Mouse (Mus musculus) liver, embryonic 15.5 days (tissue): ENCODE results near the gene Atrn. TPM values are rescaled to one million over a fixed set of nuclear protein-coding genes. Genes with fewer than 3 reads are reported as not detected.
"Not testable (repeated sequence)": the region's sequence is repeated elsewhere in the genome, so short reads cannot be mapped to it uniquely, and the experiment has no call there.

Experiments used
- ATAC-seq: fragments of 200-750 bp; cut with Nextera tagmentation; 2 replicates; pipeline ENCODE4 v1.8.0; 2017; ENCODE audit warnings: moderate number of reproducible peaks, mild to moderate bottlenecking, moderate library complexity; ENCODE audit not compliant: insufficient read depth
- H3K27ac ChIP-seq: fragments of 300-500 bp; sonication (generic); replicated peaks from 2 replicates; pipeline ENCODE4 v1.5.1; 2015; ENCODE audit warnings: mild to moderate bottlenecking, inconsistent platforms
- H3K27me3 ChIP-seq: fragments of 300-500 bp; sonication (generic); 2 replicates; pipeline ENCODE4 v1.6.1; 2015; ENCODE audit warnings: mild to moderate bottlenecking, inconsistent platforms
- H3K36me3 ChIP-seq: fragments of 300-500 bp; sonication (generic); replicated peaks from 2 replicates; pipeline ENCODE4 v1.6.1; 2015; ENCODE audit warnings: moderate library complexity, mild to moderate bottlenecking, inconsistent platforms
- H3K4me1 ChIP-seq: fragments of 300-500 bp; sonication (generic); replicated peaks from 2 replicates; pipeline ENCODE4 v1.6.1; 2015; ENCODE audit warnings: inconsistent platforms
- H3K4me2 ChIP-seq: fragments of 300-500 bp; sonication (generic); 2 replicates; pipeline ENCODE4 v1.6.1; 2015; ENCODE audit warnings: moderate library complexity, mild to moderate bottlenecking, inconsistent platforms
- H3K4me3 ChIP-seq: fragments of 300-500 bp; sonication (generic); replicated peaks from 2 replicates; pipeline ENCODE4 v1.5.1; 2015; ENCODE audit warnings: mild to moderate bottlenecking, inconsistent platforms
- H3K9ac ChIP-seq: fragments of 300-500 bp; sonication (generic); 2 replicates; pipeline ENCODE4 v1.6.1; 2015; ENCODE audit warnings: moderate library complexity, mild to moderate bottlenecking, inconsistent platforms
- H3K9me3 ChIP-seq: fragments of 300-500 bp; sonication (generic); replicated peaks from 2 replicates; pipeline ENCODE4 v1.6.1; 2016; ENCODE audit warnings: inconsistent platforms
- WGBS: fragments of 180-500 bp; shearing (Covaris S2); methylation state at CpG from one replicate; pipeline ENCODE4 v1.1.7; 2015; ENCODE audit warnings: mixed read lengths; ENCODE audit not compliant: insufficient replicate concordance; 5-methylcytosine and 5-hydroxymethylcytosine counted together
- polyA plus RNA-seq: library from polyadenylated mRNA; unstranded; fragments of >200 nt; fragmentation: Nextera tagmentation; extraction: Ambion mirVana; gene quantifications from 2 replicates; pipeline ENCODE4 v1.2.1, GENCODE M21; 2015

The Atrn gene
- polyA plus RNA-seq, 1 experiment from 2014 or later = 2.2 TPM

- Histone ChIP-seq H3K27me3 (no peaks in the 10 kb centered on the region), H3K4me2 (no peak overlapping the region), H3K27ac (no peak overlapping the region), H3K9me3 (no peaks in the 10 kb centered on the region), H3K4me1 (peaks cover 28% of the 10 kb centered on the region), H3K9ac (no peak overlapping the region), H3K4me3 (no peak overlapping the region), H3K36me3 (peaks cover 30% of the 10 kb centered on the region)
- no peak for ATAC-seq
- 82% methylated on average over 3 of the region's 3 CpGs for WGBS
Measured at GRCm38 (mm10) chr2:131026941-131027340, 120.6 kb downstream of the Atrn start.

DNA sequence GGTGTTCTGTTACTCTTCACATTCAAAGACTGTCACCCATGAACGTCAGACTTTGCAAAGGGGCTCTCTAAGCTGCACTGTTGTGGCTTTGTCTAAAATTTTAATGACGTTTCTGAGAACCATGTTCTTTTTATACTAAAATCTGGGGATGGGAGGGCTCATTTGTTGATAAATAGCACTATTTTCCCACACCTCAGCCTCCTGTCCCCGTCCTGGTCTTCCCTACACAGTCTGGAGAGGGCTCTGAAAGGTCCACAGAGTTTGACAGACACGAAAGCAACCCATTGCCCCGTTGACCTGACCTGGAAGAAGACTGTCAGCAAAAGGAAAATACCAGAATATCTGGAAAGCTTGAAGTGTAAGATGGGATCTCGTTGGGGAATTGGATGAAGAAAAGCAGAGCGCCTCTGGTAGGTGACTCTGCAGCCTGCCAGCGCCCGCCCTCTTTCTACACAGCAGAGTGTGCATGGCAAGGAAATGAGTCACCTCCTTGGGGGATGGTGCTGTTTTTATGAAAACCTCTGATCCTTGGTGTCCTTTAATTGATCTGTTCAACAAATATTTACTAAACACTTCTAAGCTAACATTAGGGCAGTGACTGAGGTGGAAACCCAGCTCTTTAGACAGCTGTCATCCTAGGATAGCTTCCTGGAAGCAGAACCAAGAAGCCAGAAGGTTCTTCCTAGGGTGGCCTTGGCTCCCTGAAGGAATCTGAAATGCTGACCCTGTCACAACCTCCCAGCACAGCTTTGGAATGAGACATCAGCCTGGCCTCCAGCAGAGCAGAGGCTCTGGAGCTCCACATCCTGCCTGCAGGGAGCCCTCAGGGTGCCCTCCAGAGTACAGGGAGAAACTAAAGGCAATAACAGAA is 123.0 kb downstream of the Atrn start:
- no peak for ATAC-seq
- Histone ChIP-seq H3K9me3 (no peaks in the 10 kb centered on the region), H3K4me2 (no peak overlapping the region), H3K4me3 (no peak overlapping the region), H3K9ac (no peak overlapping the region), H3K4me1 (peaks cover 31% of the 10 kb centered on the region), H3K27ac (peak overlapping the region; percentile 19; the same call in 1 of the 2 replicates), H3K27me3 (no peaks in the 10 kb centered on the region), H3K36me3 (peaks cover 14% of the 10 kb centered on the region)
- WGBS = 52% methylated on average over 9 of the region's 9 CpGs

DNA sequence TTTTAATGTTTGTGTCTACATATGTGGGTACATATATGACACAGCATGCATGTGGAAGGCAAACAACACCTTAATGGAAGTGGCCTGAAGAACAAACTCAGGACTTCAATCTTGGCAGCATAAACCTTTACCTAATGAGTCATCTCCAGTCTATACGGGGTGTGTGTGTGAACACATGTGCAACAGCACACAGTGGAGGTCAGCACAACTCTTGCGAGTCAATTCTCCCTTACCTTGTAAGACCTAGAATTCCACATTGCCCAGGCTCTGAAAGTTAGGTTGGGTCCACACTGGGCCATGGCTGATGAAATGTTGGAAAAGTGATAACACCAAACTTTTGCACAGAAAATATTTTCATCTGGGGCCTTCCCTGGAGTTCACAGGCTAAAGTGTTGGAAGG is 124.3 kb downstream of the Atrn start:
- H3K27ac ChIP-seq = peak overlapping the region; percentile 7; the same call in 1 of the 2 replicates
- ATAC-seq = no peak
- WGBS = 83% methylated on average over 2 of the region's 2 CpGs

DNA sequence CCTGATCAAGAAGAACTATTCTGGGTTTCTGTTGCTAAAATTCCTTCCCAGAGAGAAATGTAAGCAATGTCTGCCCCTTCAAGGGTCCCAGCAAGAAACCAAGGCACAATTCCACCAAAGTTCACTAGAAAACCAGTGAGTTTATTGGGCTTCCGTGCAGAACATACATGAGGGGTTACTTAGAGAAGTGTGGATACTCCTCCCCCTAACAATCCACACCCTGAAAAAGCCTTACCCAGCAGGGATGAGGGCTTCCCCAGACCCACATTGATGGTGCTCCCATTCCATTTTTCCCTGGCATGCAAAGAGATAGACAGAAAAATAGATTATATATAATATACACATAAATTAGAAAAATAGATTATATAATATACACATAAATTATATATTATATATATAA is 124.7 kb downstream of the Atrn start:
- peak; percentile 57; the same call in 1 of the 2 replicates for ATAC-seq
- peak overlapping the region; percentile 7; the same call in 1 of the 2 replicates for H3K27ac ChIP-seq
- 78% methylated on average over 1 of the region's 1 CpGs for WGBS

More for the DNA sequence above, 124.3 kb downstream of the Atrn start:
- H3K4me2 ChIP-seq = no peak overlapping the region
- H3K4me1 ChIP-seq = peaks cover 31% of the 10 kb centered on the region
- no peaks in the 10 kb centered on the region for H3K9me3 ChIP-seq
- H3K4me3 ChIP-seq = no peak overlapping the region
- H3K9ac ChIP-seq = no peak overlapping the region
- peaks cover 5% of the 10 kb centered on the region; the same call in 1 of the 2 replicates for H3K36me3 ChIP-seq
- H3K27me3 ChIP-seq = peaks cover 9% of the 10 kb centered on the region; the same call in 1 of the 2 replicates

GRCm38 (mm10) chr2:131031406-131031805 is 125.1 kb downstream of the Atrn start:
- WGBS = 8% methylated on average over 1 of the region's 1 CpGs
- H3K27ac ChIP-seq, H3K4me3 ChIP-seq, H3K9me3 ChIP-seq, H3K36me3 ChIP-seq, H3K4me2 ChIP-seq, H3K9ac ChIP-seq: not testable (repeated sequence)
- Histone ChIP-seq H3K4me1 (peaks cover 31% of the 10 kb centered on the region), H3K27me3 (peaks cover 18% of the 10 kb centered on the region)
- peak; percentile 81 for ATAC-seq

More for the DNA sequence above, 124.7 kb downstream of the Atrn start:
- H3K27me3 ChIP-seq = peaks cover 14% of the 10 kb centered on the region
- H3K9ac ChIP-seq = no peak overlapping the region
- H3K36me3 ChIP-seq = 0 out of 2 replicates have a peak, but pooled peaks cover 1% of the 10 kb centered on the region
- 0 out of 2 replicates have a peak overlapping the region, but pooled peaks have one; percentile 1 for H3K4me2 ChIP-seq
- H3K4me1 ChIP-seq = peaks cover 31% of the 10 kb centered on the region
- H3K9me3 ChIP-seq = no peaks in the 10 kb centered on the region
- H3K4me3 ChIP-seq = no peak overlapping the region

DNA sequence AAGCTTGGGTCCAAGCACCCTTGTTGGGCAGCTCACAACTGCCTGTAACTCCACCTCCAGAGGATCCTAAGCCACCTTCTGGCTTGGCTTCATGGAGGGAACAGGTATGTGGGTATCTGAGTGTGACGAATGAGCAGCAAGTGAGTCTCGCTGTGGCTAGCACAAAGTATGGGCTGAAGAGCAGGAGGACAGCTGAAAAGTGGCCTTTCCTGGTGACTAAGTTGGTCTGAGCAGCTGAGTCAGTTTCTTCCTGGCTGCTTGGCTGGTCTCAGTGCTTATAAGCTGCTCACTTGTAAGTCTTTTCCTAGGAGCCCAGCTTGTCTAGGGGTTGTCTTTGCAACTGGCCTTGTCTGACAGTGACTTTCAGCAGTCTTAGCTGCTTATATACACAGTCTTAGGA is 130.0 kb downstream of the Atrn start:
- peaks cover 67% of the 10 kb centered on the region for H3K27me3 ChIP-seq
- peaks cover 5% of the 10 kb centered on the region for H3K4me1 ChIP-seq
- no peak overlapping the region for H3K4me3 ChIP-seq
- no peak for ATAC-seq
- H3K4me2 ChIP-seq = no peak overlapping the region
- WGBS = 62% methylated on average over 2 of the region's 2 CpGs
- no peak overlapping the region for H3K27ac ChIP-seq
- no peaks in the 10 kb centered on the region for H3K9me3 ChIP-seq
- no peak overlapping the region for H3K9ac ChIP-seq
- H3K36me3 ChIP-seq = no peaks in the 10 kb centered on the region

DNA sequence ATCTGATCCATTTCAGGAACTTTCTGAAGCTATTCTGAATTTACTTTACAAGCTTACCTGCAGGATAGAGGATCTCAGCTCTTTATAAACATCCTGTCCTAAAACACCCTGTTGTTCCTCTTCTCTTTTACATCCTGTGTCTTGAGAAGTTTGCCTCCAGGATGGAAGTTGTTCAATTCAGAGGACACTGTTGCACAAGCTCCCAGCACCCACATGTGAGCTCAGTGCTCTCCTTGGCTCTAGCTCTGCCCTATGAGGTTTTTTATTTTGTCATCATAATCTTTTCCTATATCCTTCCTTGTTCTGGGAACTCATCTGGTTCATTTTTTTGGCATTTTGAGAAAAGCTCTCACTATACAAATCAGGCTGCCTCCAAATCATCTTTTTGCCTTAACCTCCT is 130.5 kb downstream of the Atrn start:
- H3K4me1 ChIP-seq = peaks cover 5% of the 10 kb centered on the region
- H3K9me3 ChIP-seq = no peaks in the 10 kb centered on the region
- no peak for ATAC-seq
- H3K36me3 ChIP-seq = no peaks in the 10 kb centered on the region
- H3K4me2 ChIP-seq = no peak overlapping the region
- H3K9ac ChIP-seq = no peak overlapping the region
- H3K27me3 ChIP-seq = peaks cover 71% of the 10 kb centered on the region
- no peak overlapping the region for H3K27ac ChIP-seq
- no peak overlapping the region for H3K4me3 ChIP-seq

- Histone ChIP-seq H3K4me3 (no peak overlapping the region), H3K4me2 (no peak overlapping the region), H3K4me1 (no peaks in the 10 kb centered on the region), H3K27me3 (peaks cover 78% of the 10 kb centered on the region), H3K27ac (no peak overlapping the region), H3K36me3 (no peaks in the 10 kb centered on the region), H3K9me3 (no peaks in the 10 kb centered on the region), H3K9ac (no peak overlapping the region)
- ATAC-seq = no peak
- WGBS = 43% methylated on average over 17 of the region's 17 CpGs
Measured at GRCm38 (mm10) chr2:131037226-131037990, 131.1 kb downstream of the Atrn start.

GRCm38 (mm10) chr2:131038197-131038596 is 131.9 kb downstream of the Atrn start:
- H3K4me1 ChIP-seq = no peaks in the 10 kb centered on the region
- no peak for ATAC-seq
- H3K4me2 ChIP-seq = no peak overlapping the region
- H3K9me3 ChIP-seq = no peaks in the 10 kb centered on the region
- WGBS = 89% methylated on average over 6 of the region's 6 CpGs
- H3K36me3 ChIP-seq = no peaks in the 10 kb centered on the region
- no peak overlapping the region for H3K27ac ChIP-seq
- no peak overlapping the region for H3K4me3 ChIP-seq
- H3K27me3 ChIP-seq = peaks cover 86% of the 10 kb centered on the region
- H3K9ac ChIP-seq = no peak overlapping the region

DNA sequence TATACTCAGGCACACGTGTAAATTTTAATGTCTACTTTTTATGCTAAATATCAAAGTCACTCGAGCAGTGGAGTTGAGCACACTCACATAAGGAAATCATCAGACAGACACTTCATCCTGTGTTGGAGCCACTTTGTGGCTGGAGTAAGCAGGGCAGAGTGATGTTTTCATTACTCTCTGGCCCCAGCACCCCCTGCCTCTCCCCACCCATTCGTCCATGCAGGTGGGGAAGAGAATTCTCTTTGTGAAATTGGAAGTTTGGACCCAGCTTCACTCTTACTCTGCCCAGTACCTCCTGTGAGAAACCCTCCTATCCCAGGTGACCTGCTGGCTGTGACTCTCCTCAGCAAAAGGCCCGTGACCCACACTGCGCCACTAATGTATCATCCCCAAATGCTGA is 132.4 kb downstream of the Atrn start:
- H3K4me1 ChIP-seq = no peaks in the 10 kb centered on the region
- H3K9ac ChIP-seq = no peak overlapping the region
- no peak overlapping the region for H3K27ac ChIP-seq
- no peak for ATAC-seq
- H3K4me3 ChIP-seq = no peak overlapping the region
- no peak overlapping the region for H3K4me2 ChIP-seq
- 59% methylated on average over 5 of the region's 5 CpGs for WGBS
- no peaks in the 10 kb centered on the region for H3K36me3 ChIP-seq
- no peaks in the 10 kb centered on the region for H3K9me3 ChIP-seq
- H3K27me3 ChIP-seq = peaks cover 91% of the 10 kb centered on the region
